Mouse (Mus musculus): Measurements from ENCODE around the gene Acot6.
A peak's percentile ranks its signal among the peaks of the same experiment; 100 is the strongest.

The Acot6 gene

GRCm38 (mm10) chr12:84107692-84108091 is 7.2 kb downstream of the Acot6 start:
- DNase-seq: no peak

- DNase-seq: no peak
These were observed 9.5 kb downstream of the Acot6 start for GRCm38 (mm10) chr12:84109924-84110323.

DNA sequence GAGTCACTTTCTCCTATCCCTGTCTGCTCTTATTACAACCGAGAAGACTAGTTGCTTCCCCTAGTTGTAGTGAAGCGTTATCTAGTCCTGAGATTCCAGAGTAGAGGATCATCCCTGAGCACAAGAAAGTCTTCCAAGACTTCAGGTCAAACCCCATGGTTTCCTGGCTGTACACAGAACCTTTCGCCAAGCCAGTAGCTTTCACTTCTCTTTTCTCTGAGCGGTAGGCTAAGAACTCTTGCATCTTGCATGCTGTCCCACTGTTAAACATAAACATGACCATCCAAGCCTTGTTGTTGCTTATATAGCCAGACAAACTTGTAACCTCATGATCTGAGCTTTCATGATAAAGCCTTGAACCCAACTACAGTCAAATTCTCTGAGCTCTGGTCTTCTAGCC is 10.4 kb downstream of the Acot6 start:
- DNase-seq: no peak

GRCm38 (mm10) chr12:84113676-84114075 is 13.2 kb downstream of the Acot6 start:
- no peak for DNase-seq

GRCm38 (mm10) chr12:84114153-84114994 is 13.9 kb downstream of the Acot6 start, which contains the start of gene Dnal1:
Gene Dnal1, plus strand, starts transcription at chr12:84114366.
- DNase-seq: peak; percentile 87

- no peak for DNase-seq
These were observed 19.1 kb downstream of the Acot6 start for GRCm38 (mm10) chr12:84119584-84119983.

GRCm38 (mm10) chr12:84125892-84126291 is 25.4 kb downstream of the Acot6 start:
- DNase-seq: no peak

DNA sequence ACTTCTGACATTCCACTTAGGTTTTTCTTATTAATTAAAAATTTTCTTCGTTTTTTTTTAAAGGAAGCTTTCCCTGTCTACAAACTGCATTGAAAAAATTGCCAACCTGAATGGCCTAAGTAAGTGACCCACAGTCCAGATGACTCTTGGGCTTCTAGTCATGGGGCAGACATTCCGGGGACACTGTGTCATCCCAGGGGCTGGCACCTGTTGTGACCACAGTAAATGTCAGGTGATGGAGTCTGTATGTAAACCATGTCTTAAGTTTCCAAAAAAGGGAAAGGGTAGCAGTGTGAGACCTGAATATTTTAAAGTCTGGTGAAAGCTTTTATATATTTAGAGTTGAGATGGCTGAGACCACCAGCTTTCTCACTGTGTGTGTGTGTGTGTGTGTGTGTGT is 26.4 kb downstream of the Acot6 start:
- DNase-seq: no peak

GRCm38 (mm10) chr12:84128576-84128975 is 28.1 kb downstream of the Acot6 start:
- DNase-seq: no peak

GRCm38 (mm10) chr12:84129931-84130330 is 29.5 kb downstream of the Acot6 start:
- no peak for DNase-seq

GRCm38 (mm10) chr12:84132265-84132664 is 31.8 kb downstream of the Acot6 start:
- no peak for DNase-seq

DNA sequence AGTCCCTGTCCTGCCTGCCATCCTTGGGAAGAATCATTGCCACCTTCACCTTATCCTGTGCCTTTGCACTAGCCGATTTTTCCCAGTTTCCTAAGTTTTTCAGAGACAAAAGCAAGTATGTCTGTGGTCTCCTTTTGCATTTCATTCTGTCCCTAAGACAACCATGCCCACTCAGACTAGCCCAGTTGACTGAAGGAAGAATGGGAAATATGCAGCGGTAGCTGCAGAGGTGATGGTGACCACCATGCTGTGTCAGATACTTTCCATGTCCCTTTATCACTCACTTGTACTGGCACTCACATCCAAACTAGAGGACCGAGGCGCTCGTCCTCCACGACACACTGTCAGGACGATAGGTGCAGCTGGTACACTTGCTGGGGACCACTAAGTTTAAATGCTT is 36.7 kb downstream of the Acot6 start:
- no peak for DNase-seq

- no peak for DNase-seq
These were observed 39.7 kb downstream of the Acot6 start for GRCm38 (mm10) chr12:84140135-84140534.

DNA sequence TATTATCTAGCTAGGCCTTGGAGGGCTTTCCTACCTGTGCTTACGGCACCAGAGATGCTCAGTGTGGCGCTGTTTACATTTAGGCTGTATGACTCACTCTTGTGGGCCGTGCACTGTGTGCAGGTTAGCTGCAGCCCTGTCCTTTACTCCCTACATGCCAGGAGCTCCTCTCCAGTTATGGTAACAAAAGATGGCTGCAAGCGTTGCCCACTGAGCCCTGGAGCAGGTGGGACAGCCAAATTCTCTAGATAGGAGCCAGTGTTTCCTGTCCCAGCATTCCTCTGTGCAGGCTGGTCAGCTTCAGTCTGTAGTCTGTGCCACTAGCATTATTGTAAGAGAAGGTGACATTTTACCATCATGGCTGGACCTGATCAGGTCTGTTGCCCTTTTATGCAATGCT is 40.8 kb downstream of the Acot6 start:
- DNase-seq: no peak

- no peak for DNase-seq
These were observed 42.0 kb downstream of the Acot6 start for GRCm38 (mm10) chr12:84142281-84143050.

DNA sequence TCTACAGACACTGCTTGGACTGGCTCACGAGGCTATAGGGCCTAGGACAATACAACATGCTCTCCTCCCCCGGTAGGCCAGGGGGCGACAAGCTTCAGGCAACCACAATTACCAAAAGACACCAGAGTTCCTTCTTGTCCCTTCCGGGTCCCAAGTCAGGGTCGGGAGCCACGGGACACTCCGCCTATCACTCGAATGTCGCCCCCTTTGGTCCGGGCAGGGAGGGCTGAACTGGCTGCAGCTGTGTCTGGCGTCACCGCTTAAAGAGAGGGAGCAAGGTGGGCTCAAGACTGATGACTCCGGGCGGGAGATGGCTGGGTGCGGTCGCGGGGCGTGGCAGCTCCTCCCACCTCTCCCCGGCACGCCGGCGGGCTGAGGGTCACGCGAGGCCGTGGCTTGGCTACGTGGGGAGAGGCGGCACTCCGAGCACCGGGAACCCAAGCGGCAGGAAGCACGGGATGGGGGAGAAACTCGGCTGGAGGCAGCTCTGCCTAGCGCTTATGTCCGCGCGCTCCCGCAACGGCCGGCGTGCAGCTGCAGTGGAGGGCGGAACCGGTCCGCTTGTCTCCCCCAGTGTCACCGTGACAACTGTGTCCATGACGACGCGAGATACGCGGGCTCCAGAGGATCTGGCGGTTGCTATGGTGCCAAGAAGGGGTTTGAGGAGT is 47.6 kb downstream of the Acot6 start, which contains the start of gene Pnma1:
Gene Pnma1, minus strand, starts transcription at position 536 of the 668 bp plus-strand sequence.
- DNase-seq: peak; percentile 69

DNA sequence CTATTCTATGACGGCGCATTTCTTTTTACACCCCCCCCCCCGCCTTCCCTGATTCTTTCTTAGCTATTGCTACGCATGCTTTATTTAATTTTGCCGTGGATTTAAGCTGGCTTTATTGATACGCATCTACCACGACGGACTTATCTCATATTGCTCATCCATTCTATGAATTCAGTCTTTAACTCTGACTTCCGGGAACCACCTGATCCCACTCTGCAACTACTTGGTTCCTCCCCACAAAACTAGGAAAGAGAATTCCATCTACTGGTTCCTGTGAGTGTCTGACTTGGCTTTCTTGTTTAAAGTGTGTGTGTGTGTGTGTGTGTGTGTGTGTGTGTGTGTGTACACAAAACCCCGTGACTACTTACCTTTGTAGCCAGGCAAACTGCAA is 48.2 kb downstream of the Acot6 start:
- no peak for DNase-seq

DNA sequence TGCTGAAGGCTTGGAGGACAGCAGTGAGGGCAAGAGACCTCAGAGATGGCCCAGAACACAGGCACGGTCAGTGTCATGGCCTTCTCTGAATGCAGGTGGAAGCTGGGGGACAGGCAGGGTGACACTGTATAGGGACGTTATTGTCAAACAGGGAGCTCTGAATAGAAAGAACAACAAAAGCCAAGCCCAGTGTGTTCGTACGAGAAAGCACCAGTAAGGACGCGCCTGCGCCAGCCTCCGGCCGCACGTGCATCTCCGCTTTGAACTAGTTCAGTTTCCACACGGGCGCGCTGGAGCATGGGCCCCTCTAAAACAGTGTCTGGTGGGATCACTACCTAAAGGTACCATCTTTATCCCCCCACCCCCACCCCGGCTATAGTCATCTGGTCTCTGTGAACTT is 49.5 kb downstream of the Acot6 start:
- DNase-seq: no peak

DNA sequence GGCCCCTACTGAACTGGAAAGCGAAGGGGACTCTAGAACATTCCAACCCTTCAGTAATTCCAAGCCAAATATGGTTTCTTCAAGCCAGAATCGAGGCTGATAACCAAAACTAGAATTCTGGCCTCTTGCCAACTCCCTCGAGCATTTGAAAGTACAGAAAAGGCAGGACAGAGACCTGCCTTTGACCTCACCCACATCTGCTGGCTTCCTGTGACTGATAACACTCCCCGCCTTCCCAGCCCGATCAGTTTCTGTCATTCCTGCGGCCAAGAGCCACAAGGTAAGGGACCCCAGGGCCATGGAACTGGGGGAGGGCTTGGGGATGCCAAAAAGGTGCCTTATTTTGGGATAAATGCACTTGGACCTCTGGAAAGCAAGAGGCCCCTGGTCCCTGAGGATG is 50.5 kb downstream of the Acot6 start:
- no peak for DNase-seq

GRCm38 (mm10) chr12:84151911-84152310 is 51.5 kb downstream of the Acot6 start:
- peak; percentile 11 for DNase-seq

DNA sequence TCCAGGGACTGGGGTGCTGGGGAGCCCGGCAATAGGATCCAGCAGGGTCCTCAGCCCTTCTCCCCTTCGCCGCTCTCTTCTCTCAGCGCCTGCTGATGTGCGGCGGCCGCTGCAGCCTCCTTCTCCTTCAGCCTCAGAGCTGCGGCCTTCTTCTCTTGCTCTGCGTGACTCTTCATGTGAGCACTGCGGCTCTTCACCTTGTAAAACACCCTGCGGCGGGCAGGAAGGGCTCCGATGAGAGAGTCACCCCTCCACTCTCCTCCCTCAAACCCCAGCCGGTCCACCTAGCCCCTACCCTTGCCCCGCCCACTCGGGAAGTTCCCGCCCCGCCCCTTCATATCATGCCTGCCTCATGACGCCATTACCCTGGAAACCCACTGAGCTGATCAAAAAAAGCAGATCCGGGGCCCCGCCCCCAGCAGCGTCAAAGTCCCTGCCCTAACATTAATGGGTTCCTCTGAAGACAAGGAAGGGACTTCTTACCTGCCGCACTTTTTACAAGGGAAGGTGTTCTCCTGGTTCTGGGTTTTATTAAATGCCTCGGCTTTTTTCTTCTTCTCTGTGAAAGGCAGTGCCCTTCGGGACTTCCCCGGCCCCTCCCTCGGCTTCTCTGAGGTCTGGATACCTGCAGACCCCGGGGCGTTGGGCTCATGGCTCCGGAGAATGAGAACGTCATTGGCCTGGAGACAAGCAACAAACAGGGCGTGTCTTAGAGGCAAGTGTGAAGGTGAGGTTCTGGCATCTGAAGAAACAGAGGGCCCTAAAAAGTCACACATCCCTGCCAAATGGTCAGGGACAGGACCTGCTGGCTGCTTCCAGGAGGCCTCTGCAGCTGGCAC is 52.1 kb downstream of the Acot6 start:
- DNase-seq: peak; percentile 41

DNA sequence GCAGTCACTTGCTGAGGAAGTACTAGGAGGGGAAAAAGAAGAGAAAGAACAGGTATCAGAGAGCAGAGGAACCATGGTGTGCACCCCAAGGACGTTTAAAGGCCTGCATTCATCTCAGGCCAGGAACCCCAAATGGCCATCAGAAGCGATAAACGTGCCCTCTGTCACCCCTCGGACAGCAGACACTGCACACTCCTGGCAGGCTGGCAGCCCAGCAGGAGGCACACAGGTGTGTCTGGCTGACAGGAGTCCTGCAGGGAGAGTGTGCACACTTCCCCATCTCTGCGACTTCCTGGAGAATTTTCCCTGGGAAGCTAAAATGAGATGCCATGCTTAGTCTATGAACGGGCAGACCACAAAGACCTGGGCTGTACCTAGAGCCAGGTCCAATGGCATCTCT is 53.0 kb downstream of the Acot6 start:
- peak; percentile 47 for DNase-seq

Measured in cerebellum, adult 11-12 months (tissue).